Mouse (Mus musculus): Measurements from ENCODE around the gene Unc13d. TPM values are rescaled to one million over a fixed set of nuclear protein-coding genes. Genes with fewer than 3 reads are reported as not detected.

Unc13d gene
- polyA plus RNA-seq, 1 experiment from 2014 or later, result 5.9 TPM

GRCm38 (mm10) chr11:116102472-116102871 is 24.7 kb upstream of the Unc13d start:
- Histone ChIP-seq H3K27me3 (ENCODE audit: control insufficient read depth, insufficient read depth, low read length) (no peaks in the 10 kb centered on the region), H3K4me3 (ENCODE audit: low read length) (no peak overlapping the region), H3K9me3 (replicated peaks; ENCODE audit: control insufficient read depth, low read length) (no peaks in the 10 kb centered on the region), H3K4me2 (ENCODE audit: low read depth, low read length) (peak overlapping the region; percentile 20), H3K9ac (ENCODE audit: low read length) (peak overlapping the region; percentile 70), H3K4me1 (ENCODE audit: control insufficient read depth, insufficient read depth, low read length) (peaks cover 78% of the 10 kb centered on the region), H3K36me3 (ENCODE audit: control insufficient read depth, insufficient read depth) (peaks cover 8% of the 10 kb centered on the region), H3K27ac (ENCODE audit: low read length) (peak overlapping the region; percentile 98)
- WGBS, result 50% methylated on average over 3 of the region's 4 CpGs
- peak; percentile 19; the same call in 1 of the 2 replicates for ATAC-seq (replicated peaks; ENCODE audit: extremely low read depth, insufficient read depth, low FRiP score)

GRCm38 (mm10) chr11:116101931-116102381 is 24.2 kb upstream of the Unc13d start:
- Histone ChIP-seq H3K9me3 (replicated peaks; ENCODE audit: control insufficient read depth, low read length) (no peaks in the 10 kb centered on the region), H3K4me1 (ENCODE audit: control insufficient read depth, insufficient read depth, low read length) (peaks cover 73% of the 10 kb centered on the region), H3K36me3 (ENCODE audit: control insufficient read depth, insufficient read depth) (peaks cover 8% of the 10 kb centered on the region), H3K9ac (ENCODE audit: low read length) (peak overlapping the region; percentile 70), H3K4me3 (ENCODE audit: low read length) (no peak overlapping the region), H3K27me3 (ENCODE audit: control insufficient read depth, insufficient read depth, low read length) (no peaks in the 10 kb centered on the region), H3K27ac (ENCODE audit: low read length) (peak overlapping the region; percentile 98), H3K4me2 (ENCODE audit: low read depth, low read length) (peak overlapping the region; percentile 20)
- peak; percentile 49 for ATAC-seq (replicated peaks; ENCODE audit: extremely low read depth, insufficient read depth, low FRiP score)
- 19% methylated on average over 11 of the region's 11 CpGs for WGBS

GRCm38 (mm10) chr11:116100839-116101238 is 23.1 kb upstream of the Unc13d start:
- peak overlapping the region; percentile 98 for H3K27ac ChIP-seq (ENCODE audit: low read length)
- peak overlapping the region; percentile 70; the same call in 1 of the 2 replicates for H3K9ac ChIP-seq (ENCODE audit: low read length)
- peaks cover 63% of the 10 kb centered on the region for H3K4me1 ChIP-seq (ENCODE audit: control insufficient read depth, insufficient read depth, low read length)
- no peak overlapping the region for H3K4me3 ChIP-seq (ENCODE audit: low read length)
- 78% methylated on average over 7 of the region's 7 CpGs for WGBS
- H3K27me3 ChIP-seq (ENCODE audit: control insufficient read depth, insufficient read depth, low read length), result no peaks in the 10 kb centered on the region
- peaks cover 4% of the 10 kb centered on the region for H3K9me3 ChIP-seq (replicated peaks; ENCODE audit: control insufficient read depth, low read length)
- no peak overlapping the region for H3K4me2 ChIP-seq (ENCODE audit: low read depth, low read length)
- ATAC-seq (replicated peaks; ENCODE audit: extremely low read depth, insufficient read depth, low FRiP score), result no peak
- peaks cover 4% of the 10 kb centered on the region for H3K36me3 ChIP-seq (ENCODE audit: control insufficient read depth, insufficient read depth)

GRCm38 (mm10) chr11:116100385-116100784 is 22.6 kb upstream of the Unc13d start:
- Histone ChIP-seq H3K27me3 (ENCODE audit: control insufficient read depth, insufficient read depth, low read length) (no peaks in the 10 kb centered on the region), H3K36me3 (ENCODE audit: control insufficient read depth, insufficient read depth) (no peaks in the 10 kb centered on the region), H3K27ac (ENCODE audit: low read length) (peak overlapping the region; percentile 98), H3K9me3 (replicated peaks; ENCODE audit: control insufficient read depth, low read length) (peaks cover 4% of the 10 kb centered on the region), H3K4me3 (ENCODE audit: low read length) (no peak overlapping the region), H3K9ac (ENCODE audit: low read length) (0 out of 2 replicates have a peak overlapping the region, but pooled peaks have one; percentile 33), H3K4me1 (ENCODE audit: control insufficient read depth, insufficient read depth, low read length) (peaks cover 62% of the 10 kb centered on the region), H3K4me2 (ENCODE audit: low read depth, low read length) (no peak overlapping the region)
- ATAC-seq (replicated peaks; ENCODE audit: extremely low read depth, insufficient read depth, low FRiP score), result peak; percentile 30
- 25% methylated on average over 6 of the region's 6 CpGs for WGBS

- H3K4me2 ChIP-seq (ENCODE audit: low read depth, low read length), result no peak overlapping the region
- H3K4me1 ChIP-seq (ENCODE audit: control insufficient read depth, insufficient read depth, low read length), result peaks cover 56% of the 10 kb centered on the region
- peak overlapping the region; percentile 98 for H3K27ac ChIP-seq (ENCODE audit: low read length)
- no peaks in the 10 kb centered on the region for H3K27me3 ChIP-seq (ENCODE audit: control insufficient read depth, insufficient read depth, low read length)
- H3K4me3 ChIP-seq (ENCODE audit: low read length), result no peak overlapping the region
- ATAC-seq (replicated peaks; ENCODE audit: extremely low read depth, insufficient read depth, low FRiP score), result no peak
- H3K9ac ChIP-seq (ENCODE audit: low read length), result peak overlapping the region; percentile 36; the same call in 1 of the 2 replicates
- no peaks in the 10 kb centered on the region for H3K36me3 ChIP-seq (ENCODE audit: control insufficient read depth, insufficient read depth)
- H3K9me3 ChIP-seq (replicated peaks; ENCODE audit: control insufficient read depth, low read length), result peaks cover 4% of the 10 kb centered on the region
- WGBS, result 76% methylated on average over 6 of the region's 6 CpGs
These were observed 21.7 kb upstream of the Unc13d start for GRCm38 (mm10) chr11:116099462-116099861.

- Histone ChIP-seq H3K27ac (ENCODE audit: low read length) (peak overlapping the region; percentile 98), H3K4me2 (ENCODE audit: low read depth, low read length) (no peak overlapping the region), H3K9ac (ENCODE audit: low read length) (peak overlapping the region; percentile 36; the same call in 1 of the 2 replicates), H3K4me1 (ENCODE audit: control insufficient read depth, insufficient read depth, low read length) (peaks cover 55% of the 10 kb centered on the region), H3K9me3 (replicated peaks; ENCODE audit: control insufficient read depth, low read length) (peaks cover 4% of the 10 kb centered on the region), H3K27me3 (ENCODE audit: control insufficient read depth, insufficient read depth, low read length) (no peaks in the 10 kb centered on the region), H3K36me3 (ENCODE audit: control insufficient read depth, insufficient read depth) (no peaks in the 10 kb centered on the region), H3K4me3 (ENCODE audit: low read length) (no peak overlapping the region)
- no peak for ATAC-seq (replicated peaks; ENCODE audit: extremely low read depth, insufficient read depth, low FRiP score)
- 63% methylated on average over 14 of the region's 14 CpGs for WGBS
These were observed 21.1 kb upstream of the Unc13d start for GRCm38 (mm10) chr11:116098711-116099460.

GRCm38 (mm10) chr11:116096213-116097108 is 18.7 kb upstream of the Unc13d start:
- 80% methylated on average over 5 of the region's 5 CpGs for WGBS
- no peak overlapping the region for H3K27ac ChIP-seq (ENCODE audit: low read length)
- H3K4me2 ChIP-seq (ENCODE audit: low read depth, low read length), result no peak overlapping the region
- peaks cover 4% of the 10 kb centered on the region for H3K9me3 ChIP-seq (replicated peaks; ENCODE audit: control insufficient read depth, low read length)
- no peak overlapping the region for H3K4me3 ChIP-seq (ENCODE audit: low read length)
- H3K4me1 ChIP-seq (ENCODE audit: control insufficient read depth, insufficient read depth, low read length), result peaks cover 39% of the 10 kb centered on the region
- no peak overlapping the region for H3K9ac ChIP-seq (ENCODE audit: low read length)
- no peak for ATAC-seq (replicated peaks; ENCODE audit: extremely low read depth, insufficient read depth, low FRiP score)
- H3K36me3 ChIP-seq (ENCODE audit: control insufficient read depth, insufficient read depth), result no peaks in the 10 kb centered on the region
- no peaks in the 10 kb centered on the region for H3K27me3 ChIP-seq (ENCODE audit: control insufficient read depth, insufficient read depth, low read length)

GRCm38 (mm10) chr11:116095573-116095972 is 17.8 kb upstream of the Unc13d start:
- H3K4me2 ChIP-seq (ENCODE audit: low read depth, low read length), result no peak overlapping the region
- ATAC-seq (replicated peaks; ENCODE audit: extremely low read depth, insufficient read depth, low FRiP score), result no peak
- no peaks in the 10 kb centered on the region for H3K36me3 ChIP-seq (ENCODE audit: control insufficient read depth, insufficient read depth)
- H3K4me1 ChIP-seq (ENCODE audit: control insufficient read depth, insufficient read depth, low read length), result peaks cover 30% of the 10 kb centered on the region
- H3K27ac ChIP-seq (ENCODE audit: low read length), result peak overlapping the region; percentile 58
- peaks cover 4% of the 10 kb centered on the region for H3K9me3 ChIP-seq (replicated peaks; ENCODE audit: control insufficient read depth, low read length)
- WGBS, result 46% methylated on average over 3 of the region's 3 CpGs
- H3K9ac ChIP-seq (ENCODE audit: low read length), result no peak overlapping the region
- no peaks in the 10 kb centered on the region for H3K27me3 ChIP-seq (ENCODE audit: control insufficient read depth, insufficient read depth, low read length)
- H3K4me3 ChIP-seq (ENCODE audit: low read length), result no peak overlapping the region
